Mouse (Mus musculus): Measurements from ENCODE around the gene Tcp1. TPM values are rescaled to one million over a fixed set of nuclear protein-coding genes. Genes with fewer than 3 reads are reported as not detected.

Tcp1 gene
- 530 and 560 TPM in 2 replicates for polyA plus RNA-seq (2014; fragmentation: Nextera tagmentation; extraction: Ambion mirVana)

DNA sequence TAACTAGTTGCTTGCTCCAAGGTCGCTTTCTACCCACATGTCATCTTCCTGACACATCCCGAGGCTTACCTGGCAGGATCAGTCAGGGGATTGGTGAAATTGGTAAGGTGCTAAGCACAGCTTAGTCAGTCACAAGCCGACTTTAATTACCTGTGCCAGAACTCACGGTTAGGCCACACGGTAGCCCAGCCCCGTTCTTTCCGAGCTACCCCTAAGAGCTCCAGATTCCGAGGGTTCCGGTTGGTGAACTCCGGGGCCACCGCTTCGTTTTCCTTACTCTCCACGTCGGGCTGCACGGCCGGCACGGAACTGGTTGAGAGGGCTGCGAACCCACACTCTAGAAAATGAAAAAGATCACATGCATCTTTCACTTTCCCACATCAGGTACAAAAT lies at the start of gene Tcp1:
Gene Tcp1 (plus strand): TSS at position 214 of the 393 bp plus-strand sequence.
- peak within 1 kb of the TSS; percentile 97 for H3K9ac ChIP-seq (ENCODE audit: low read length)
- no peaks in the 10 kb centered on the region for H3K27me3 ChIP-seq (ENCODE audit: control insufficient read depth, insufficient read depth, low read length)
- peak within 1 kb of the TSS; percentile 86 for H3K4me2 ChIP-seq (ENCODE audit: low read depth)
- WGBS = 1% methylated on average over 18 of the region's 18 CpGs
- peaks cover 13% of the 10 kb centered on the region for H3K36me3 ChIP-seq (ENCODE audit: control insufficient read depth, insufficient read depth, low read length)
- peak within 1 kb of the TSS; percentile 92 for H3K4me3 ChIP-seq (ENCODE audit: low read depth, low read length)
- no peaks in the 10 kb centered on the region; the same call in 1 of the 2 replicates for H3K4me1 ChIP-seq (ENCODE audit: control insufficient read depth, insufficient read depth, low read length)
- H3K9me3 ChIP-seq (ENCODE audit: control insufficient read depth, low read length) = no peaks in the 10 kb centered on the region
- H3K27ac ChIP-seq (ENCODE audit: low read depth, low read length) = peak within 1 kb of the TSS; percentile 85
- ATAC-seq (ENCODE audit: insufficient read depth, low FRiP score, low TSS enrichment) = peak; percentile 38; the same call in 1 of the 2 replicates
- no peak for DNase-seq (ENCODE audit: low spot score)

DNA sequence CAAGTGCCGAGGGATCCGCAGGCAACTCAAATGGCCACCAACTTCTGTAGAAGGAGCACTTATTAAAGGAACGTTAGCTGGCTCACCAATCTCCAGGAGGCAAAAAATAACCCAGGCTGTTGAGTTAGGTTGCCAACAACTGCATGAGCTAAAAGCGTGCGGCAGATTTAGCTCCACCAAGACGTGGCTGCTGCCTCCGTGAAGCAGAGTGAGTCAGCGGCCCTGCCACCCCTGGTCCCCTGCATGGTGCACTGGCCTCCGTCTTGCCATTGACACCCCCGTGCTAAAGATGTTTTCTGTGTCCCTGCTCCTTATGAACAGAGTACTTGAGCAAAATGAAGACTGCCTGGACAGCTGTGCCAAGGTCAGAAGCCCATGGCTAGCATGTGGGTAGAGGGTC lies 48.6 kb upstream of the Tcp1 start:
- DNase-seq (ENCODE audit: low spot score) (no peak), ATAC-seq (ENCODE audit: insufficient read depth, low FRiP score, low TSS enrichment) (no peak)
- WGBS = 85% methylated on average over 10 of the region's 10 CpGs
- Histone ChIP-seq H3K9me3 (ENCODE audit: control insufficient read depth, low read length) (no peaks in the 10 kb centered on the region), H3K4me3 (ENCODE audit: low read depth, low read length) (no peak overlapping the region), H3K27ac (ENCODE audit: low read depth, low read length) (no peak overlapping the region), H3K4me2 (ENCODE audit: low read depth) (no peak overlapping the region), H3K36me3 (ENCODE audit: control insufficient read depth, insufficient read depth, low read length) (no peaks in the 10 kb centered on the region), H3K4me1 (ENCODE audit: control insufficient read depth, insufficient read depth, low read length) (no peaks in the 10 kb centered on the region), H3K9ac (ENCODE audit: low read length) (no peak overlapping the region), H3K27me3 (ENCODE audit: control insufficient read depth, insufficient read depth, low read length) (no peaks in the 10 kb centered on the region)

DNA sequence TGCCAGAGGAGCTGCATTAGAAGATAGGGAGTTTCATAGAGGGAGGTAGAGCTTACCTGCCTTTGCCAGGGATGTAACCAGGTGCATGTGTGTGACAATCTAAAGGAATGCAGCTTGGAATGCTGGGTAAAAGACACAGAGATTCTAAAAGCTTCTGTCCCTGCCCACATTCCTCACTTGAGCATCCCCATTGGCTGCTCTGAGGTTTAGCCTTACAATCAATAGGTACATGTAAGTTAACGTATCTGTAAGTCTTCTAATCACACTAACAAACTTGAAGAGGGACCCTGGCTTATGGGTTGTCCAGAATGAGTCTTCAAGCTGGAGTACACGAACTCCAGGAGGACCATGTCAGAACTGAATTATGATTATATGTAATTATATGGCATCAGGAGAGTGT lies 47.5 kb upstream of the Tcp1 start, which contains the start of gene Mas1:
Gene Mas1 (minus strand): TSS at position 101 of the 400 bp plus-strand sequence.
- Histone ChIP-seq H3K4me2 (ENCODE audit: low read depth) (no peak within 1 kb of the TSS), H3K36me3 (ENCODE audit: control insufficient read depth, insufficient read depth, low read length) (no peaks in the 10 kb centered on the region), H3K27ac (ENCODE audit: low read depth, low read length) (no peak within 1 kb of the TSS), H3K4me1 (ENCODE audit: control insufficient read depth, insufficient read depth, low read length) (no peaks in the 10 kb centered on the region), H3K27me3 (ENCODE audit: control insufficient read depth, insufficient read depth, low read length) (no peaks in the 10 kb centered on the region), H3K9ac (ENCODE audit: low read length) (no peak within 1 kb of the TSS), H3K9me3 (ENCODE audit: control insufficient read depth, low read length) (no peaks in the 10 kb centered on the region), H3K4me3 (ENCODE audit: low read depth, low read length) (no peak within 1 kb of the TSS)
- 65% methylated on average over 2 of the region's 2 CpGs for WGBS
- DNase-seq (ENCODE audit: low spot score) (no peak), ATAC-seq (ENCODE audit: insufficient read depth, low FRiP score, low TSS enrichment) (no peak)

DNA sequence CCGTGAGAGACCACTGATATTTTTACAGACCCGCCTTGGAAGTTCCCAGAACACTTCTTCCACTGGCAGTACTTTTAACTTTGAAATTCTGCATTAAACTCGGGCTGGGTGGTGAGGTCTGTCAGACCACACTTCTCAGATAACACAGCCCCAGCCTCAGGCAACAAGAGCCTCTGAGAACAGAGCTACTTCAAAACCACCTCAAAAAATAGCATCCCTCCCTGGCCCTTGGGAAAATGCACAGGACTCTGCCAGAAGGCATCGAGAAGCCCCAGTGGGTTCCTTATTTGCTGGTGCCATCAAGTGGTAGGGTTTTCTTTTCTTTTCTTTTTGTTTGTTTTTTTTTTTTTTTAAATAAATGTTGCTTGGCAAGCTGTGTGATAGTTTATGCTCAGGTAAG lies 46.9 kb upstream of the Tcp1 start:
- Histone ChIP-seq H3K27me3 (ENCODE audit: control insufficient read depth, insufficient read depth, low read length) (no peaks in the 10 kb centered on the region), H3K4me2 (ENCODE audit: low read depth) (no peak overlapping the region), H3K27ac (ENCODE audit: low read depth, low read length) (no peak overlapping the region), H3K4me1 (ENCODE audit: control insufficient read depth, insufficient read depth, low read length) (no peaks in the 10 kb centered on the region), H3K9me3 (ENCODE audit: control insufficient read depth, low read length) (no peaks in the 10 kb centered on the region), H3K36me3 (ENCODE audit: control insufficient read depth, insufficient read depth, low read length) (no peaks in the 10 kb centered on the region), H3K4me3 (ENCODE audit: low read depth, low read length) (no peak overlapping the region), H3K9ac (ENCODE audit: low read length) (no peak overlapping the region)
- ATAC-seq (ENCODE audit: insufficient read depth, low FRiP score, low TSS enrichment) = no peak
- 37% methylated on average over 4 of the region's 4 CpGs for WGBS
- no peak for DNase-seq (ENCODE audit: low spot score)

DNA sequence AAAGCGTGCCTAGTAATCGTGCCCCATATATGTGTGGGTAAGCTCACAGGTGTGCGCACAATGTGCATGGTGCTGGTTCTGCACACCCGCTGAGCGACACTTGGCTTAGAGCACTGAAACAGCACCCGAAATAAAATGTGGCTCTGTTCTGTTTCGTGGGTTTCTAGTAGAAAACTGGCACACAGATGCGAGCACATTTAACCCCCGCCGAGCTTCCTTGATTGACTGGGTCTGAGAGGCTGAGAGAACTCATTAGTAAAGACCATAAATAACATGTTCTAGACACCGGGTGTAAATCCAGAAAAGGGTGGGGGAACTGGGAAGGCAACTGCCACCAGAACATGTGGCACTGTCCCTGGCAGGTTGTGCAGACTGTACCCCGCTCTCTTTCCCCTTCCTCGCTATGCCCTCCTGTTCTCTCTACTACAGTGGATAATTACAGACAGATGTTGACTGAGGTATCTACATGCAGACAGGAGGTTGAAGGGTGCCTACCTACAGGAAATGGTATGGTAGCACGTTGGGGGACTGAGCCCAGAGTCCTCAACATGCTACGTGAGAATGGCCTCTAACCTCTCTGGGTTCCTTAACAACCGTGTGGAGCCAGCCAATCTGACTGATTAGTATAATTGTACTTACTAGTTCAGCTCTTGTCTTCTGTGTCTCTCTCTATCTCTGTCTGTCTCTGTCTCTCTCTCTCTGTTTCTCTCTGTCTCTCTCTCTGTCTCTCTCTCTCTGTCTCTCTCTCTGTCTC lies 43.0 kb upstream of the Tcp1 start:
- Histone ChIP-seq H3K27me3 (ENCODE audit: control insufficient read depth, insufficient read depth, low read length) (no peaks in the 10 kb centered on the region), H3K9ac (ENCODE audit: low read length) (no peak overlapping the region), H3K4me1 (ENCODE audit: control insufficient read depth, insufficient read depth, low read length) (no peaks in the 10 kb centered on the region), H3K4me2 (ENCODE audit: low read depth) (no peak overlapping the region), H3K36me3 (ENCODE audit: control insufficient read depth, insufficient read depth, low read length) (no peaks in the 10 kb centered on the region), H3K9me3 (ENCODE audit: control insufficient read depth, low read length) (no peaks in the 10 kb centered on the region), H3K27ac (ENCODE audit: low read depth, low read length) (no peak overlapping the region), H3K4me3 (ENCODE audit: low read depth, low read length) (no peak overlapping the region)
- 60% methylated on average over 16 of the region's 16 CpGs for WGBS
- DNase-seq (ENCODE audit: low spot score) = no peak
- ATAC-seq (ENCODE audit: insufficient read depth, low FRiP score, low TSS enrichment) = no peak

DNA sequence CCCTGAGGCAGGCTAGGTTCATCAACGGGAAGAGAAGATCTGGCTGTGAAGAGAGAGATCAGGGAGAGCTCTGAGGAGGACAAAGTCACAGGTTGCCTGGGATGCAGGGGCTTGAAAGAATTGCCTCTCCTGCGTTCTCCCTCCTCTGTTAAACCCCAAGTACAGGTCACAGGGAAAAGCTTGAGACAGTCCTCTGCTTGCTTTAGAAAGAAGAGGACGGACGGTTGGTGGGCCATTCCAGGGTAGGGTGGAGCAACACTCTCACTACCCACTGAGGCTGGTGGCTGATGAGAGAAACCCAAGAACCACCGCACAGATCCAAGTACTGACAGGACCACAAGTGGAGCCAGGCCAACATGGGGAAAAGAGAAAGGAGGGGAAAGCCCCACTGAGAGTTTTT lies 39.8 kb upstream of the Tcp1 start, which contains the start of gene Mrgprh:
Gene Mrgprh (plus strand): TSS at position 301 of the 400 bp plus-strand sequence.
- DNase-seq (ENCODE audit: low spot score) (no peak), ATAC-seq (ENCODE audit: insufficient read depth, low FRiP score, low TSS enrichment) (no peak)
- H3K36me3 ChIP-seq (ENCODE audit: control insufficient read depth, insufficient read depth, low read length) = no peaks in the 10 kb centered on the region
- 89% methylated on average over 5 of the region's 5 CpGs for WGBS
- H3K9me3 ChIP-seq (ENCODE audit: control insufficient read depth, low read length) = no peaks in the 10 kb centered on the region
- no peak within 1 kb of the TSS for H3K4me2 ChIP-seq (ENCODE audit: low read depth)
- H3K27ac ChIP-seq (ENCODE audit: low read depth, low read length) = no peak within 1 kb of the TSS
- no peak within 1 kb of the TSS for H3K4me3 ChIP-seq (ENCODE audit: low read depth, low read length)
- no peaks in the 10 kb centered on the region for H3K27me3 ChIP-seq (ENCODE audit: control insufficient read depth, insufficient read depth, low read length)
- no peak within 1 kb of the TSS for H3K9ac ChIP-seq (ENCODE audit: low read length)
- H3K4me1 ChIP-seq (ENCODE audit: control insufficient read depth, insufficient read depth, low read length) = no peaks in the 10 kb centered on the region

DNA sequence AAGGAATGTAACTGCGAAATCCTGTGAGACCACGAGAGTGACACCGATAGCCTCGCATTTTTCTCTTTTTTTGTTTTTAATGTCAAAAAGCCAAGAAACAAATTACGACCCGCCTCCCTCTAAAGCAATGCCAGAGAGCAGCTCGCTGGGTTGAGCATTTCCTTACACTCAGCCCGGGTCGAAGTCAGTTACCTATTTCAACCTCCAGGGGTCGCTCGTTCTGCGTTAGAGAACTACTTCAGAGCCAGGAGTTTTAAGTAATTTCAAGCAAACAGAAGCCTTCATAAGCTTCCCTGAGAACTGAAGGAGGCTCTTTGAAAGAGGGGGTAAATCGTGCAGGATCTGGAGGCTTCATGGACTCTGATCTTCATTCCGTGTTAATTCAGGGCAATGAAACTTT lies 35.3 kb upstream of the Tcp1 start:
- ATAC-seq (ENCODE audit: insufficient read depth, low FRiP score, low TSS enrichment) (no peak), DNase-seq (ENCODE audit: low spot score) (peak; percentile 79)
- Histone ChIP-seq H3K27ac (ENCODE audit: low read depth, low read length) (no peak overlapping the region), H3K4me1 (ENCODE audit: control insufficient read depth, insufficient read depth, low read length) (no peaks in the 10 kb centered on the region), H3K9me3 (ENCODE audit: control insufficient read depth, low read length) (no peaks in the 10 kb centered on the region), H3K9ac (ENCODE audit: low read length) (no peak overlapping the region), H3K4me2 (ENCODE audit: low read depth) (0 out of 2 replicates have a peak overlapping the region, but pooled peaks have one; percentile 6), H3K4me3 (ENCODE audit: low read depth, low read length) (no peak overlapping the region), H3K36me3 (ENCODE audit: control insufficient read depth, insufficient read depth, low read length) (no peaks in the 10 kb centered on the region), H3K27me3 (ENCODE audit: control insufficient read depth, insufficient read depth, low read length) (no peaks in the 10 kb centered on the region)
- 7% methylated on average over 14 of the region's 14 CpGs for WGBS

DNA sequence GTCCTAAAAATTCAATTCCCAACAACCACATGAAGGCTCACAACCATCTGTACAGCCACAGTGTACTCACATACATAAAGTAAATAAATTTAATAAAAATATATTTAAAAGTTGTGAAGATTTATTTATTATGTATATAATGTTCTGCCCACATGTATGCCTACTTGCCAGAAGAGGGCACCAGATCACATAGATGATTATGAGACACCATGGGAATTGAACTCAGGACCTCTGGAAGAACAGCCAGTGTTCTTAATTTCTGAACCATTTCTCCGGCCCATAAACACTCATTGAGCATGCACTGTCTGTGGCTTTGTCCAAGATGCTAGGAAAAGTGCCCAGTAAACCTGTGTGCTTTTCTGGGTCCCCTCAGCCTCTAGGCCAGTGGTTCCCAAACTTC lies 34.3 kb upstream of the Tcp1 start:
- Histone ChIP-seq H3K27ac (ENCODE audit: low read depth, low read length) (no peak overlapping the region), H3K9ac (ENCODE audit: low read length) (no peak overlapping the region), H3K4me2 (ENCODE audit: low read depth) (no peak overlapping the region), H3K36me3 (ENCODE audit: control insufficient read depth, insufficient read depth, low read length) (no peaks in the 10 kb centered on the region), H3K9me3 (ENCODE audit: control insufficient read depth, low read length) (no peaks in the 10 kb centered on the region), H3K27me3 (ENCODE audit: control insufficient read depth, insufficient read depth, low read length) (no peaks in the 10 kb centered on the region), H3K4me3 (ENCODE audit: low read depth, low read length) (no peak overlapping the region), H3K4me1 (ENCODE audit: control insufficient read depth, insufficient read depth, low read length) (no peaks in the 10 kb centered on the region)
- ATAC-seq (ENCODE audit: insufficient read depth, low FRiP score, low TSS enrichment) (no peak), DNase-seq (ENCODE audit: low spot score) (peak; percentile 8)
- WGBS = 78% methylated on average over 1 of the region's 1 CpGs

DNA sequence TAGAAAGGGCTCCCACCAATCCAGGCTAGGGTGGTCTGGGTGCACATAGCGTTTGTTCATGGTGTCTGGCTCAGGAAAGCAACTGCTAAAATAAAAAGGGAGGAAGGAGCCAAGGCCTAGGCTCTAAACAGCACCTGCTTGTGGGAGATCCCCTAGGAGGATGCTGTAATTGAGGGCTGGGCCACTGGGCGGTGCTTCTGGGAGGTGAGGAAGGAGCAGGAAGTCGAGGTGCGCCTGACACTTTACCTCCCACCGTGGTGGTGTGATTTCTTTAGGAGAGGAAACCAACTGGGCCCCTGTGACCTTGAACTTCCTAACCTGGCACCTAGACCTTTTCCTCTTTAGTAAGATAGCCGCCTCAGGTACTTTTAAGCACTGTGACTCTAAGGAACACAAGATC lies 28.9 kb upstream of the Tcp1 start:
- H3K36me3 ChIP-seq (ENCODE audit: control insufficient read depth, insufficient read depth, low read length) = peaks cover 3% of the 10 kb centered on the region; the same call in 1 of the 2 replicates
- H3K9ac ChIP-seq (ENCODE audit: low read length) = no peak overlapping the region
- H3K4me1 ChIP-seq (ENCODE audit: control insufficient read depth, insufficient read depth, low read length) = no peaks in the 10 kb centered on the region
- H3K4me2 ChIP-seq (ENCODE audit: low read depth) = no peak overlapping the region
- no peaks in the 10 kb centered on the region for H3K27me3 ChIP-seq (ENCODE audit: control insufficient read depth, insufficient read depth, low read length)
- ATAC-seq (ENCODE audit: insufficient read depth, low FRiP score, low TSS enrichment) = no peak
- H3K27ac ChIP-seq (ENCODE audit: low read depth, low read length) = no peak overlapping the region
- no peak for DNase-seq (ENCODE audit: low spot score)
- no peaks in the 10 kb centered on the region for H3K9me3 ChIP-seq (ENCODE audit: control insufficient read depth, low read length)
- H3K4me3 ChIP-seq (ENCODE audit: low read depth, low read length) = no peak overlapping the region
- WGBS = 33% methylated on average over 6 of the region's 6 CpGs

All from neural tube, embryonic 11.5 days (tissue).